Mouse (Mus musculus) spleen, adult 2 months (tissue): ENCODE measurements around the gene Gpr85.

Experiments
- CTCF ChIP-seq: fragments of 200-500 bp; IDR thresholded peaks from 2 replicates; pipeline ENCODE4 v1.5.1; 2011; ENCODE audit warnings: mild to moderate bottlenecking, inconsistent platforms; ENCODE audit not compliant: insufficient read depth, insufficient read length, insufficient replicate concordance; ENCODE audit errors: extremely low read depth
- POLR2A ChIP-seq: fragments of 200-500 bp; IDR thresholded peaks from 2 replicates; pipeline ENCODE4 v1.6.1; 2011; ENCODE audit warnings: low read depth, low read length, inconsistent platforms

GRCm38 (mm10) chr6:13800071-13800470 is 39.7 kb downstream of the Gpr85 start:
- TF ChIP-seq CTCF, result no peak
- TF ChIP-seq POLR2A, result no peak
